Mouse (Mus musculus) bone marrow macrophage, adult 2 months (primary cell): ENCODE results near the gene Amacr. TPM values are rescaled to one million over a fixed set of nuclear protein-coding genes. Genes with fewer than 3 reads are reported as not detected.

ENCODE experiments used
- H3K27ac ChIP-seq: 2 replicates; pipeline ENCODE4 v1.5.1; 2012; ENCODE audit warnings: low read depth, low read length; ENCODE audit not compliant: insufficient read depth
- H3K4me1 ChIP-seq: 2 replicates; pipeline ENCODE4 v1.6.1; 2012; ENCODE audit warnings: low read length; ENCODE audit not compliant: control insufficient read depth, insufficient read depth
- H3K4me3 ChIP-seq: 2 replicates; pipeline ENCODE4 v1.5.1; 2012; ENCODE audit warnings: mild to moderate bottlenecking, low read length, moderate library complexity; ENCODE audit not compliant: insufficient read depth
- CTCF ChIP-seq: IDR thresholded peaks from 2 replicates; pipeline ENCODE4 v1.5.1; 2012; ENCODE audit warnings: low read depth, mild to moderate bottlenecking, low read length, moderate library complexity
- POLR2A ChIP-seq: IDR thresholded peaks from 2 replicates; pipeline ENCODE4 v1.6.1; 2012; ENCODE audit warnings: mild to moderate bottlenecking, low read depth, low read length, borderline replicate concordance
- polyA plus RNA-seq: library from polyadenylated mRNA; stranded (reverse); fragments of >200 nt; gene quantifications from 2 replicates; pipeline ENCODE4 v1.2.4, GENCODE M21; 2012; ENCODE audit not compliant: missing spikeins, insufficient read depth, insufficient read length

Amacr gene
- polyA plus RNA-seq, 1 experiment: 3.5 TPM

DNA sequence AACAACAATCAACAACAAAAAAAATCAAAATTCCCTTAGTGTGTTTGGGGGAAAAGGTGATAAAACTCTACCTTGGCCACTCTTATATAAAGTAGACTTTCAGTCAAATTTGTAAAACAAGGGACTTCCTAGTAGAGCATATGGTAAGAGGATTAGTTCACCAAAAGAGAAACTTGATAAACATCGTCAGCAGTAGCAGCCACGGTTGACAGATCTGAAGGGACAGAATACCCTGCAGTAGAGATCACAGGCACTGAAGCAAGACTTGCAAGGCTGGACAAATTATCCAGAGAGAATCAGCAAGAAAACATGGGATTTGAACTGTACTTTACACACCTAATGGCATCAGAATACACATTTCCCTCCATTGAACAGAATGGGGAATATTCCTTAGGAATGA, 33.4 kb downstream of the Amacr start:
- TF ChIP-seq POLR2A: no peak
- TF ChIP-seq CTCF: no peak
- H3K27ac ChIP-seq: no peak overlapping the region
- no peaks in the 10 kb centered on the region for H3K4me1 ChIP-seq
- H3K4me3 ChIP-seq: no peak overlapping the region

DNA sequence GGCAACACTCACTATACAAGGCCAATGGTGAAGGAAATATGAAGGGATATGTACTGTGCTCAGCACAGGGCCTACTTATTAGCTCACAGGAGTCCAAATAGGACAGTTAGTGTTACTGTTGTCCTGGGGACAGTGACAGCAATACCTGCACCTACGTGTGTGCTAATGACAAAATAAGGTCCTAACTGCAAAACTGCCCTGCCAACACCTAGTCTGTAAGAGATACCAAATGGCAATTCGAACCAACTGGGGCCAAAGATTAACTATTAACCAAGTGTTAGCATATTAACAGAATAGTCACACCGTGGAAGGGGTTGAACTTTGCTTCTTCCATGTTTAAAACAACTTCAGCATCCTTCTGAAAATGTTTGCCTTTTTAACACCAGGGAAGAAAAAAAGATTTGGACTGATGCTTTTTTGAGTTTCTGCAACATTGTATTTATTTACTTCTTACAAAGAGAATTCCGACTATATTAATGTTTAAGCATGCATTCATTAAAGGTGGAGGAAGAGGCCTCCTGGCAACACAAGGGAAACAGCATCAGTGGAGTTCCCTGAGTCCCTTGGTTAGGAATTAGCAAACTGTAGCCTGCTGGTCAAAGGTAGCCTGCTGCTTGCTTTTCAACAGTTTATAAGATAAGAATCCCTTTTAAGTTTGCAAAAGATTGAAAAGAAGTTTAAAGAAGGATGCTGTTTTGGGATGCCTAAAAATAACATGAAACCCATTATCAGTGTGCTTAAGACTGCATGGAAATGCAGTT, 45.4 kb downstream of the Amacr start:
- no peak overlapping the region for H3K4me3 ChIP-seq
- no peak overlapping the region for H3K27ac ChIP-seq
- no peaks in the 10 kb centered on the region for H3K4me1 ChIP-seq
- TF ChIP-seq CTCF (no peak), POLR2A (no peak)

DNA sequence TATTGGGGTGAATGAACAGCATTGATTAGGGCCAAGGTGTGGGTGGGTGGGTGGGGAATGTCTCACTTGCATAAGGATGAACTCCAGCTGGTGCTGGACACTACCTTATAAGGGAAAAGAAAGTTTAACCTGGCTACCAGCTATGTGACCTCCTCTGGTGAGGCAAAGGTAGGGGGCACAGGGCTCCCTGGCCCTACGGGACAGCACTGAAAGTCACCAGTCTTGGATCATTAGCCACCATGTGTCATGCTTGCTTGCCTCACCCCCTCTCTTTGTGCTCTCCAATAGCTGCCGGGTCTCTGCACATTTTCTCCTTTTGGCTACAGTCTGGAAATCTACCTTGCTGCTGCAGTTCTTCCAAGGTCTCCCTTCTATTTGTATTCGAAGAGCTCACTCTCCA, 48.6 kb downstream of the Amacr start:
- H3K4me3 ChIP-seq: no peak overlapping the region
- TF ChIP-seq CTCF: no peak
- no peak for TF ChIP-seq POLR2A
- no peak overlapping the region for H3K27ac ChIP-seq
- no peaks in the 10 kb centered on the region for H3K4me1 ChIP-seq

DNA sequence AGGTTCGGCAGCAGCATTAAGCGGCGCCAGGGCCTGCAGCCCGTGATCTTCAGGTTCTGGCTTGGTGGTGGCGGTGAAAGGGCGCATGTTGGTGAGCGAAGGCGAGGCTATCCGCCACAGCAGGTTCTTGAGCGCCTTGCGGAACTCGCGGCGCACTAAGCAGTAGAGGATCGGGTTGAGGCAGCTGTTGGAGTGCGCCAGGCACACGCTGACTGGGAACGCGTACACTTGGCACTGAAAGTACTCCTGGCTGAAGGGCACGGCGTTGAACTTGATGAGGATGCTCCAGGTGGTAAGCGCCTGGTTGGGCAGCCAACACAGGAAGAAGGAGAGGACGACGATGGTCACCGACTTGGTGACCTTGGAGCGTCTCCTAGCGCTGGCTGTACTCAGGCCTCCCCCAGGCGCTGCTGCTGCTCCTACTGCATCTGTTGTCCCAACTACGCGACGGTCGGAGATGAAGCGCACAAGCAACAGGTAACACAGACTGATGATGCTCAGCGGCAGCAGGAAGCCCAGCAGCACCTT, 54.5 kb downstream of the Amacr start:
- no peak overlapping the region for H3K27ac ChIP-seq
- no peaks in the 10 kb centered on the region for H3K4me1 ChIP-seq
- H3K4me3 ChIP-seq: no peak overlapping the region
- TF ChIP-seq POLR2A (no peak), CTCF (no peak)

DNA sequence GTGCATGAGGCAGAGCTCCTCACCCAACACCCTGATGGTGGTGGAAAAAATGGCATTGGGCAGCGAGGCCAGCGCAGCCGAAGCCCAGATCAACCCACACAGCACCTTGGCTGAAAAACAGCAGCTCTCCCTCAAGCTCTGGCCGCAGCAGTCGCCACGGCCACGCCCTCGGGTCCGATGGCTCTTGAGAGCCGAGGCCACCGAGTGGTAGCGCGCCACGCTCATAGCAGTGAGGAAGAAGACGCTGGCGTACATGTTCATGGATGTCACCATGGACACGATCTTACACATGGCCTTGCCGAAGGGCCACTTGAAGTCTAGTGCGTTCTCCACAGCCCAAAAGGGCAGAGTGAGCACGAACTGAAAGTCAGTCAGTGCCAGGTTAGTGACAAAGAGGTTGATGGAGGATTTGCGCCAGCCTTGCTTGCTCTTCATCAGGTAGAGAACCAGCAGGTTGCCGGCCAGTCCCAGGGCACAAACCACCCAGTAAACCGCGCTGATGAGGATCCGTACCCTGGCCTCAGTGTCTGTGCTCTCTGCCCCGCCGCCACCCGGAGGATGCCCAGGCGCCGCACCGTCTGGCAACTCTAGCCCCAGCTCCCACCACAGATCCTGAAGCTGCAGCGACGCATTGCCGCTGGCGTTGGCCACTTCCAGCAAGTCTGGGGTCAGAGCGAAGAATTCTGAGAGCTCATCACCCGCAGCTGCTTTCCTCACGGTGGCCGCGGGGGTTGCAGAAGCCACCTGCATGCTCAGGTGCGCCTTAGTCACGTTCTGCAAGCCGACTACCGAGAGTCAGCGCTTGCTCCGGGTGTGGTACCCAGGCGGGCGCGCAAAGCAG, 55.2 kb downstream of the Amacr start:
- no peaks in the 10 kb centered on the region for H3K4me1 ChIP-seq
- TF ChIP-seq CTCF (no peak), POLR2A (no peak)
- H3K4me3 ChIP-seq: no peak overlapping the region
- no peak overlapping the region for H3K27ac ChIP-seq

DNA sequence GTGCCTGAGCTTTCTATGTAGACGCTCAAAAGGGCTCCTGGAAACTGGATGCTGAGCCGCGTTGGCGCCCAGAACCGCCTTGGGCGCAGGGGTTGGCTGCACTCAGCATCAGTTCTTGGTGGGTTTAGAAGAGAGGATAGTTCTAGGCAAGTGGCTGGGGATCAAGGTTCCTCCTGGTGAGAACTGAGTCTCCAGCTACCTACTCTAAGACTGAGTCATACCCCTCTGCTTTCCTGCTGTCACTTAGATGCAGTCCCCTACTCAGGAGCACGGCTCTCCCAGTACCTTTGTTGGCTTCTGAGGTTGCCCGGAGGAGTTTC, 55.8 kb downstream of the Amacr start:
- Histone ChIP-seq H3K27ac (no peak overlapping the region), H3K4me1 (no peaks in the 10 kb centered on the region), H3K4me3 (no peak overlapping the region)
- no peak for TF ChIP-seq POLR2A
- TF ChIP-seq CTCF: no peak

DNA sequence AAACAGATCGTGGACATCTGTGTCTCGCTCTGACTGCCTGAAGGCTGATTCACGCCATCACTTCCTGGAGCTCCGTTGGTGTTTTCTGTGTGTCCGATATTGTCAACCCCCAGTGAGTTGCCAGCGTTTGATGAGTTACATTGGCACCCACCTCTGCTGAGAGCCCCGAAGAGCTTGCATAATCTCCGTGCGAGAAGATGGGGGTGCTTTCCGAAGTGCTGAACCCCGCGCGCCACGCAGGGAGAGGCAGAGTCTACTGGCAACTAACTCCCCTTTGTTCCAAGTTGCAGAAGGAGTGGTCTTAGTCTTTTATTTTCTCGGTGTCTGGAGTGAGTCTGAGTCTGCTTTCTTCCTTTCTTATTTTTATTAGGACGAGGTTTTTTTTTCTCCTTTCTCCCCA, 56.2 kb downstream of the Amacr start, which contains the start of gene Rxfp3:
TSS of gene Rxfp3 (minus strand) at position 281 of the 400 bp plus-strand sequence.
- Histone ChIP-seq H3K4me3 (no peak within 1 kb of the TSS), H3K27ac (no peak within 1 kb of the TSS), H3K4me1 (no peaks in the 10 kb centered on the region)
- TF ChIP-seq POLR2A (no peak), CTCF (no peak)

DNA sequence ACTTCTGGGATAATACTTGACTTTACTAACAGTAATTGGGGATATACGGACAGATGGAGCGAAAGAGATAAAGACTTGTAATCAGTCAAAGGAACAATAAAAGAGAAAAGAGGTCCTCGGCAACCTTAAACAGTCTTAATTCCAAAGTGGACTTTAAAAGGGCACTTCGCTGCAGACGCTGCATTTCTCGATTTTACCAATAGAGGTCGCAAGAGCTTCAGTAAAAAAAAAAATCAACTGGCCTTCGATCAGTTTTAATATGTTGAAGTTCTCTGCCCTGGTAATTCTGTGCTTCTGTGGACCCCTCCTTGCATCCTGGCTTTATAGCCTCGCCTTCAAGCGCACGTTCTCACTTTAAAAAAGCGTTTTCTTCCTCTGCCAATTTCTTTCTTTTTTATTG, 56.9 kb downstream of the Amacr start:
- H3K27ac ChIP-seq: no peak overlapping the region
- TF ChIP-seq CTCF: 0 out of 2 replicates have a peak, but pooled peaks have one; percentile 15
- TF ChIP-seq POLR2A: no peak
- H3K4me3 ChIP-seq: no peak overlapping the region
- H3K4me1 ChIP-seq: no peaks in the 10 kb centered on the region

DNA sequence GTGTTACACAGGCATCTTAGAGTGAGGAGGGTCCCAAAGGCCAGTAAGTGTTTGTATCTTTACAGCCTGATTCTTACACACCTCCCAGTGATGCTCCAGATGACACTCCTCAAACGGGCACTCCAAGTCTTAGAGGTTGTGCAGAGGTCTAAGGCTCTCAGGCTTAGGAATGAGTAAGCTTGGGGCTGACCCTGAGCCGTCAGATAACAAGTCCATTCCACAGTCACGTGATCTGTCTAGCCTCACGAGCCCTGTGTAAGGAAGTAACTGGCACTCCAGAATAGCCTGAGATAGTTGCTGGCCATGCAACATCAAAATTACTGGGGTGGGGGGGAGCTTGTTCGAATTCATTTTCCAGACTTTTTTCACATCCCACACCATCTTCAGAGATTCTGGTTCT, 58.5 kb downstream of the Amacr start:
- no peaks in the 10 kb centered on the region for H3K4me1 ChIP-seq
- H3K27ac ChIP-seq: no peak overlapping the region
- TF ChIP-seq POLR2A: no peak
- no peak for TF ChIP-seq CTCF
- no peak overlapping the region for H3K4me3 ChIP-seq

DNA sequence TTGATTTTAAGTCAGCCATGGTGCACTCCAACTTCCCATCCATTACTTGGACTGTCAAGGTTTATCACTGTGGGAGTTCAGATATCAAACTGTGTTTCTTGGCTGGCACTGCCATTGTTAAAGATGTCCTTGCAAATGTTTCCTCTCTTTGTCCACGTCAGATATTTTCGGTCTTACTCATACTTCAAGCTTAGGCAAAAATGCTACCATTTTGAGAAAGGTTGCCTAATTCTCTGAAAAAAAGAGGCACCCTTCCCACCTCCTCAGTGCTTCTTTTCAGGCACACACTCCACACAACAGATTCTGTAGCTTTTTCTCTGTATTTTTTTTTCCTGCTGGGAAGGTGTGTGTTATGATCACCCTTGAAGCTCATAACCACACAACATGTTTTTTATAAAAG, 59.7 kb downstream of the Amacr start:
- H3K4me3 ChIP-seq: no peak overlapping the region
- no peak overlapping the region for H3K27ac ChIP-seq
- no peak for TF ChIP-seq CTCF
- TF ChIP-seq POLR2A: no peak
- no peaks in the 10 kb centered on the region for H3K4me1 ChIP-seq
